Mouse (Mus musculus) embryonic facial prominence, embryonic 10.5 days (tissue): Measurements from ENCODE around the gene Pak1ip1. TPM values are rescaled to one million over a fixed set of nuclear protein-coding genes. Genes with fewer than 3 reads are reported as not detected.

Source experiments
- DNase-seq: peaks from one replicate; pipeline ENCODE4 v3.0.0-alpha.2; 2017; ENCODE audit warnings: low spot score
- H3K27ac ChIP-seq: fragments of 300-500 bp; sonication (generic); replicated peaks from 2 replicates; pipeline ENCODE4 v1.5.1; 2016; ENCODE audit warnings: mild to moderate bottlenecking
- H3K27me3 ChIP-seq: fragments of 300-500 bp; sonication (generic); replicated peaks from 2 replicates; pipeline ENCODE4 v1.6.1; 2016; ENCODE audit warnings: low read depth, mild to moderate bottlenecking; ENCODE audit not compliant: poor library complexity, severe bottlenecking
- H3K36me3 ChIP-seq: fragments of 300-500 bp; sonication (generic); replicated peaks from 2 replicates; pipeline ENCODE4 v1.6.1; 2016; ENCODE audit warnings: mild to moderate bottlenecking, moderate library complexity
- H3K4me1 ChIP-seq: fragments of 300-500 bp; sonication (generic); 2 replicates; pipeline ENCODE4 v1.6.1; 2016
- H3K4me3 ChIP-seq: fragments of 300-500 bp; sonication (generic); 2 replicates; pipeline ENCODE4 v1.5.1; 2016; ENCODE audit warnings: mild to moderate bottlenecking, moderate library complexity
- H3K9me3 ChIP-seq: fragments of 300-500 bp; sonication (generic); 2 replicates; pipeline ENCODE4 v1.6.1; 2016; ENCODE audit warnings: mild to moderate bottlenecking
- WGBS: fragments of 180-500 bp; shearing (Covaris S2); methylation state at CpG from one replicate; pipeline ENCODE4 v1.1.7; 2016; 5-methylcytosine and 5-hydroxymethylcytosine counted together
- polyA plus RNA-seq: library from polyadenylated mRNA; unstranded; fragments of >200 nt; fragmentation: Nextera tagmentation; extraction: Ambion mirVana; gene quantifications from 2 replicates; pipeline ENCODE4 v1.2.1, GENCODE M21; 2016

Gene Pak1ip1
- polyA plus RNA-seq, 1 experiment from 2014 or later: 65.7 TPM

DNA sequence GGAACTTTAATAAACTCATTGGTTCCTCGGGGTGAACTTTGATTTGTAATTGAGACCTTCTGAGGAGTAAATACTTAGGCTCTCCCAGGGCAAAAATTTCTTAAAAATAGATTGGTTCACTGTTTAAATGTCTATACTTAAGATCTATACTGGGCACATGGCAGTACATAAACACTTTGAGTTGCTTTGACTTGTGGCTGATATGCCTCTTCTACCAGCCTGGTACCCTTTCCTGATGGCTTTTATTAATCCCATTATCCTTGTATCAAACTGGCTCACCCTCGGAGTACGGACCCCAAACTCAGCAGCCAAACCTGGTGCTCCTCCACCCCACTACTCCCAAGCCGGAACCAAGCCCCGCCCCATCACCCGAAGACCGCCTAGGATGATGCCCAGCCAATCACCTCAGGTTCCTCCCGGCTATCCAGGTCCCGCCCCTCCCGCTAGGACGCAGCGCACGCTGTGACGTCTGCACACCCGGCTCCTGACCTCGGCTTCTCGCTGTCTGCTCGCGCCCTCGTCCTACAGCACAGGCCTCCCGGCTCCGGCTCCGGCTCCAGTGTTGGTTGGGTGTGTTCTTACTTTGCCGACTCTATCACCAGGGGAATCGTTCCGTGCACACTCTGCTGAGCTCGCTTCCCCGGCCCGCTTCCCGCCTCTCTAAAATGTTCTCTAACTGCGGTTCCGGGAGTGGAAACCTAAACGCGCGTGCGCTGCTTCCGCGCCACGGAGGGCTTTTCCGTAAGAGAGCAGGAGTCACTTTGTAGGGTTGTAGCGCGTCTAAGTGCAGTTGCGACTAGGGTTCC lies 15.2 kb downstream of the Pak1ip1 start, which contains the start of gene Tmem14c:
Gene Tmem14c, plus strand, starts transcription at position 464 of the 806 bp plus-strand sequence.
- WGBS: under 1% methylated on average over 43 of the region's 43 CpGs
- H3K27ac ChIP-seq: peak within 1 kb of the TSS; percentile 92
- H3K36me3 ChIP-seq: peaks cover 75% of the 10 kb centered on the region
- H3K27me3 ChIP-seq: no peaks in the 10 kb centered on the region
- peak within 1 kb of the TSS; percentile 75 for H3K4me3 ChIP-seq
- H3K4me1 ChIP-seq: peaks cover 19% of the 10 kb centered on the region
- peak; percentile 96 for DNase-seq
- no peaks in the 10 kb centered on the region for H3K9me3 ChIP-seq

DNA sequence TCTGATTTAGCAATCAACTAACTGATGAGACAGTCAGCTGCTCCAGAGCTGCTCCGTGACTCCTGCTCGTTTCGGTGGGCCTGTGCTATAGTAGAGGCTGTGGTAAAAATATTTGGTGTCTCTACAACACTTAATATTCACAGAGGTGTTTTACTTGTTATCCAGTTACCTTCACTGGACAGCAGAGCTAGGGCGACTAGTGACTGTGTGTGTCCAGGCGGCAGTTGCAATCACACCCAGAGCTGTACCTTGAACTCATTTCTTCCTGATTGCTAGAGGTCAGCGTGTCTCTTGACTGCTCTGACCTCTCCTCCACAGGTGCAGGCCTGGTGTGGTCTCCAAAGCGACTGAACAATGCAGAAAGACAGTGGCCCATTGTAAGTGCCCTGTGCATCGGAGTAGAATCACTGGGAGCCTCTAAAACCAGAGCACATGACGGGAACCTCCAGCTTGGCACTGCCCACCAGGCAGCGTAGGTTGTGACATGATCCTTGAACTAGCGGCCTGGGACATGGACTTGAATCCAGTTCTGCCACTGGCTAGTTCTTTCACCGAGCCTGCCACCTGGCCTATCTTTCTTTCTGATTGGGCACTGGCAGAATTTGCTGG lies 16.1 kb downstream of the Pak1ip1 start:
- Histone ChIP-seq H3K4me1 (peaks cover 19% of the 10 kb centered on the region), H3K9me3 (no peaks in the 10 kb centered on the region), H3K4me3 (peak overlapping the region; percentile 75), H3K27me3 (no peaks in the 10 kb centered on the region), H3K36me3 (peaks cover 75% of the 10 kb centered on the region), H3K27ac (peak overlapping the region; percentile 92)
- 40% methylated on average over 12 of the region's 12 CpGs for WGBS
- DNase-seq: peak; percentile 28

DNA sequence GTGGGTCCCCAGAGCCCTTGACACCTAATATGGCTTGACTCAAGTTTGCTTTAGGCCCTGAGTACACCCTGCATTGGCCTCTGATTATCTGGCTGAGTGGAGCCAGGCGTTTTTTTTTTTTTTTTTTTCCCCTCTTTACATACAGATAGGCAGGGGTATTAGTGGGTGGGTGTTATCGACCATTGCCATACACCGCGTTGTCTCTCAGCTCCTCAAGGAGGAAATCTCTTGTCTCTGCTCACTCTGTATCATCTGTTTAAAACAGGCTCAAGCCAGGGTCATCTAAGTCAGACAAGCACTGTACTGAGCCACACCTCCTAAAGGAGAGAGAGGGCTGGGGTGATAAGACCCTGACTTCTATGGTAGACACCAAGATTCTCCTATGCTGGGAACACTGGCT lies 17.0 kb downstream of the Pak1ip1 start:
- H3K27ac ChIP-seq: 0 out of 2 replicates have a peak overlapping the region, but pooled peaks have one; percentile 14
- WGBS: 86% methylated on average over 4 of the region's 4 CpGs
- H3K27me3 ChIP-seq: no peaks in the 10 kb centered on the region
- H3K36me3 ChIP-seq: peaks cover 73% of the 10 kb centered on the region
- H3K4me3 ChIP-seq: peak overlapping the region; percentile 75; the same call in 1 of the 2 replicates
- no peaks in the 10 kb centered on the region for H3K9me3 ChIP-seq
- no peak for DNase-seq
- H3K4me1 ChIP-seq: peaks cover 19% of the 10 kb centered on the region

DNA sequence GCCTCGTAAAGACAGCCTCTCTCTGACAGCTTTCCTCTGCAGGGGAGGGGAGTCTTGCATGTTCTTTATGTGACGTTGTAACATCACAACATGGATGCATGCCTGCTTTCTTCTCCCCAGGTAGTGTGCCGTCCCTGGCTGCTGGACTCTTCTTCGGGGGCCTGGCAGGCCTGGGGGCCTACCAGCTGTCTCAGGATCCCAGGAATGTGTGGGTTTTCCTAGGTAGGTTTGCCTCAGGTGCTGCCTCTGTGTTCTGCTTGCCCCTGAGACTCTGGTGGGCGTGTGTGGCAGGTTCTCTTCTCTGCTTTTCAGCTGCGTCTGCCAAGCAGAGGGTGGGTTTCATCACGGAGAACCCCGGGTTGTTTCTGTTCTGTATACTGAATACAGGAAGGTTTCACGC lies 17.4 kb downstream of the Pak1ip1 start:
- H3K27ac ChIP-seq: 0 out of 2 replicates have a peak overlapping the region, but pooled peaks have one; percentile 14
- no peaks in the 10 kb centered on the region for H3K9me3 ChIP-seq
- peaks cover 72% of the 10 kb centered on the region for H3K36me3 ChIP-seq
- H3K4me3 ChIP-seq: peak overlapping the region; percentile 27; the same call in 1 of the 2 replicates
- peaks cover 19% of the 10 kb centered on the region for H3K4me1 ChIP-seq
- DNase-seq: no peak
- no peaks in the 10 kb centered on the region for H3K27me3 ChIP-seq
- 92% methylated on average over 9 of the region's 9 CpGs for WGBS

DNA sequence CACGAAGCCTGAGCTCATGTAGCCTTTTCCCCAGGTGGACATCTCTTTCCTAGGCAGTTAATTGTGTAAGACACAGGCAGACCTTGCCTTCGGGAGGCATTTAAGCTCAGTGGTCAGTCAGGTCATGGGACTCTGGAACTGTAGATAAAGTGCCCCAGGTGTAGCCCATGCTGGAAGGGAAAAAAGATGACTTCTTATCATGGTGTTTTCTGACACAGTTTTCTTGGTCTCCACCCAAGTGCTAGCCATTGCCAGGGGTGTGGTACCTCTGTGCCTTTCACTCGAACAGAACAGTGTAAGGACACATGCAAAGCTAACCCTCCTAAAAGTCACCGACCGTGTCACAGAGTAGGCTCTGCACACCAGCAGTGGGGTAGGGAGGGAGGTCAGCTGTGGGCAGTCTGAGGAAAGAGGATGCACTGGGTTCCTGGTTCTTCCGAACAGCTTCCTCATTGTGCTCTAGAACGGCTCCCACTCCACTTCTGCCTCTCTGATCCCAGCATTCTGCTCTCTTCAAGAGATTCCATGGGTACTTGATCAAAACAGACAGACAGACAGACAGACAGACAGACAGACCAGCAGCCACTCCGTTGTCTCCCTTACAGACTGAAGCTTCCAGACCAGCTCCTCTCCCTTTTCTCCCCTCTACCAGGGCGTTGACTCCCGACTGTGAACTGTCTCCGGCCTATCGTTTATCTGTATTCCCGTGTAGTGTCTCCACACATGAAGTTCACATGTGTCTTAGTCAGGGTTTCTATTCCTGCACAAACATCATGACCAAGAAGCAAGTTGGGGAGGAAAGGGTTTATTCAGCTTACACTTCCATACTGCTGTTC lies 18.2 kb downstream of the Pak1ip1 start:
- H3K4me1 ChIP-seq: peaks cover 19% of the 10 kb centered on the region

DNA sequence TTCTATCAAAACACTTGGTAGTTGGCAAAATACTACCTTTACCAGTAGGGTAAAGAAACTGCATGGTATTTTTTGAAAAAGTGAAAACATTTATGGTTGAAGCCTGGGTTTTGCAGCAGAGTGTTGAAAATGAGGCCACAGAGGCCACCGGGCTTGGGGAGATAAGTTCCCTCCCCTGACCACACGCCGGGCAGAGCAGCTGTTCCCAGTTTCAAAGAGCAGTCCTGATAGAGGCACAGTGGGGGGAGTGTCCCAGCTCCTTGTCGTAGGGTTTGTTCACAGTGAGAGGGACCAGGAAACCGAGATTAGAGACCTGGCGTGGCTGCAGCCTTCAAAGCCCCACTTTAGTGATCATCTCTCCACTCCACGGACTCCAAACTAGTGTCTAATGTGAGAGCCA lies 19.7 kb downstream of the Pak1ip1 start:
- no peak for DNase-seq
- H3K27ac ChIP-seq: no peak overlapping the region
- WGBS: 72% methylated on average over 7 of the region's 7 CpGs
- H3K4me1 ChIP-seq: peaks cover 16% of the 10 kb centered on the region
- no peaks in the 10 kb centered on the region for H3K27me3 ChIP-seq
- no peak overlapping the region for H3K4me3 ChIP-seq
- H3K9me3 ChIP-seq: no peaks in the 10 kb centered on the region
- H3K36me3 ChIP-seq: peaks cover 61% of the 10 kb centered on the region

More for the DNA sequence above, 18.2 kb downstream of the Pak1ip1 start:
- no peak overlapping the region for H3K4me3 ChIP-seq
- 92% methylated on average over 13 of the region's 13 CpGs for WGBS
- H3K36me3 ChIP-seq: peaks cover 72% of the 10 kb centered on the region
- no peak for DNase-seq
- no peaks in the 10 kb centered on the region for H3K27me3 ChIP-seq
- H3K27ac ChIP-seq: peak overlapping the region; percentile 14; the same call in 1 of the 2 replicates
- H3K9me3 ChIP-seq: no peaks in the 10 kb centered on the region

DNA sequence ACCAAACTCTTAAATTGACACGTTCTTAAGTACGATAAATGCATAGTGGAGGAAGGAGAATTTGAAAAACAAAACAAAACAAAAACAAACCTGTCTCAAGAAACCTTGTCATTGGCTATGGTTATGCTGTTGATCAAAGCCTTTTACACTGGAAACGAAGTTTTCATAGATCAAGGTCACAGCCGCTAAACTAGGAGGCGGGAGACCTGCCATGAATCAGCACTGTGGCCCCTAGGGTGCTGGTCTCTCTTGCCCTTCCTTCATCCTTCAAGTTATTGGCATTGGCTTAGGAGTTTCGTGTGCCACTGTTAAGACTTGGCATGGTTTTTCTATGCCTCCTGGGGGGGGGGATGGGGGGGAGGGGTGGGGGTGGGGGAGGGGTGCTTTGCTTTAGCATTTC lies 20.8 kb downstream of the Pak1ip1 start:
- H3K27me3 ChIP-seq: no peaks in the 10 kb centered on the region
- 90% methylated on average over 6 of the region's 6 CpGs for WGBS
- no peak for DNase-seq
- H3K36me3 ChIP-seq: peaks cover 61% of the 10 kb centered on the region
- H3K27ac ChIP-seq: no peak overlapping the region
- H3K9me3 ChIP-seq: no peaks in the 10 kb centered on the region
- no peak overlapping the region for H3K4me3 ChIP-seq
- H3K4me1 ChIP-seq: peaks cover 11% of the 10 kb centered on the region

DNA sequence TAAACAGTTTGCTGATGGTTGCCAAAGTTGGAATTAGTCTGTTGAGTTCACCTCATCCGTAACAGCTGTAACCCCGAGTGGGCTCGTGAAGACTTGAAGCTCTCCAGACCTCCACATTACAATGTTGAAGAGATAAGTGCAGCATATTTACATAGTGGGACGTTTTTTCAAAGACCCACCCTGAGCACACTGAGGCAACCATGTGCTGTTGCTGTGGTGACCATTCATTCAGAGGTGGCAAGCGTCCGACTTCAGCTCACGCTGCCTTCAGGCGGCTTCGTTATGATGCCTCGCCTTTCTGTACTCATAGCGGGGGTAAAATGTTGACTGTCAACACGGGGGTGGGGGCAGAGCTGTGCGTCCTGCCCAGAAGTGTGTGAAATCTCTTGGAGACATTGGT lies 21.3 kb downstream of the Pak1ip1 start:
- H3K27ac ChIP-seq: no peak overlapping the region
- no peaks in the 10 kb centered on the region for H3K9me3 ChIP-seq
- peaks cover 6% of the 10 kb centered on the region for H3K4me1 ChIP-seq
- no peak for DNase-seq
- no peak overlapping the region for H3K4me3 ChIP-seq
- H3K36me3 ChIP-seq: peaks cover 61% of the 10 kb centered on the region
- no peaks in the 10 kb centered on the region for H3K27me3 ChIP-seq
- 90% methylated on average over 13 of the region's 13 CpGs for WGBS

DNA sequence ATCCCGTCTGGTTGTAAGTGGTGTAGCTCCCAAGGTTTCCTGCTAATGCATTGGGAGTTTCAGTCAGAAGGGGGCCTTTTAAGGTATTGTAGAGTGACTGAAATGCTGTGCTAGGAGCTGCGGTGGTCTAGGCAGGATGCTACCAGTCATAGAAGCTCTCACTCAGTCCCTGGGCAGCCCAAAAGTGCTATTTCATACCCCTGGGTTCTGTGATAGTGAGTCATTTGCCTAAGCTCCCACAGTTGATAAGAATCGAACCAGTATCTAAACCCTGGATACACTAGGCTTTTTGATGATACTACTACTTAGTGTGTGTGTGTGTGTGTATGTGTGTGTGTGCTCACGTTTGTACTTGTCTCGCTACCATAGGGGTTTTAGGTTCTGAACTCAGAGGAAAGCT lies 29.3 kb downstream of the Pak1ip1 start:
- no peak for DNase-seq
- H3K4me3 ChIP-seq: no peak overlapping the region
- H3K27ac ChIP-seq: no peak overlapping the region
- H3K27me3 ChIP-seq: no peaks in the 10 kb centered on the region
- 0 out of 2 replicates have a peak, but pooled peaks cover 5% of the 10 kb centered on the region for H3K4me1 ChIP-seq
- H3K9me3 ChIP-seq: no peaks in the 10 kb centered on the region
- no peaks in the 10 kb centered on the region for H3K36me3 ChIP-seq
- WGBS: 82% methylated on average over 5 of the region's 5 CpGs

DNA sequence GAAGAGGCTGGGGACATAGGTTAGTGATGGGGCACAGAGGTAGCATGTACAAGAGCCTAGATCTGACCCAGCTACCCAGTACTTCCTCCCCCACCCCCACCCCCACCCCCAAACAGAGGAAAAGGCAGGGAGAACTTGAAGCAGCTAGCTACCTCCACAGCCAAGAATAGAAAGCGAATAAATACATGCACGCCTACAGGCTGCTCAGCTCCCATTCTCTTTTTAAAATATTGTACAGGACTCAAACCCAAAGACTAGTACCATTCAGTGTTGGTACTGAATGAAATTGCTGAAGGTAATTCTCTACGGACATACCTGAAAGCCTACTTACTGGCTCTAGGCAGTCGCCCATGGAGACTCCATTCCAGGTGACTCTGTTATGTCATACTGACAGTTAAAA lies 41.7 kb downstream of the Pak1ip1 start:
- no peak overlapping the region for H3K4me3 ChIP-seq
- H3K4me1 ChIP-seq: no peaks in the 10 kb centered on the region
- DNase-seq: no peak
- WGBS: 90% methylated on average over 4 of the region's 4 CpGs
- H3K9me3 ChIP-seq: no peaks in the 10 kb centered on the region
- no peaks in the 10 kb centered on the region for H3K36me3 ChIP-seq
- no peak overlapping the region for H3K27ac ChIP-seq
- no peaks in the 10 kb centered on the region for H3K27me3 ChIP-seq

DNA sequence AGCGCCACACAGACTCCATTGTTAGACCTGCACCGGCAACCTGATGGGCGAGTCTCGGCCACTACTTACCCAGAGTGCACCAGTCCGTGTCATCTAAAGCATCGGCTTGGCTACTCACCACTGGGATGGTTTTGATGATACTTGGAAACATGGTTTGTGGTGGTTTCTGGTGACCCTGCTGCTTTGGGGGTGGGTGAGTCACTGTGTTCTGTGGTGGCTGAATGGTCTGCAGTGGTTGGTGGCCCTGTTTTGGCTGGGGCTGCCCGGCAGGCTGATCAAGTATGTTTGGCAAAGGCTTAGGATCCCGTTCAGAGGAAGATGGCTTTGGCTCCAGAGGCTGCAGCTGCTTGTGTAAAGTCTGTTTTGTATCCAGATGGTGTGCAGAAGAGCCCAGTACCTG lies 45.1 kb downstream of the Pak1ip1 start:
- Histone ChIP-seq H3K36me3 (no peaks in the 10 kb centered on the region), H3K27me3 (0 out of 2 replicates have a peak, but pooled peaks cover 4% of the 10 kb centered on the region), H3K4me1 (no peaks in the 10 kb centered on the region), H3K4me3 (no peak overlapping the region), H3K27ac (no peak overlapping the region), H3K9me3 (no peaks in the 10 kb centered on the region)
- no peak for DNase-seq
- WGBS: 91% methylated on average over 8 of the region's 8 CpGs

DNA sequence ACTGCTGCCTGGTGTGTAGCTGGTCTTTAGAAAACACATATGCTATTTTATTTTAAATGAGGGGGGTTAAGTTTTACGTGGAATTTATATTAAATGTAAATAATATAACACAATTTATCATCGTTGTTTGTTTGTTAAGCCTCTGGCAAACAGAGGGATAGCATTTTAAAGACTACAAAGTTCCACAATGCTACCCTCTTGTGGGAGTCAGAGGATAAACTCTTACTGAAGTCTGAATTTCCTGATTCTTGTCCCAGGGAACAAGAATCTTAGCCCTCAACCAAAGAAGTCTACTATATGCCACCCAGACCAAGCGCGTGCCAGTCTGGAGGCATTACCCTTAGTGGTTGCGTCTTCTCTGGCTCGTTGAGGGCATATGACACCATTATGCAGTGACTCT lies 46.5 kb downstream of the Pak1ip1 start:
- Histone ChIP-seq H3K4me1 (no peaks in the 10 kb centered on the region; the same call in 1 of the 2 replicates), H3K27me3 (0 out of 2 replicates have a peak, but pooled peaks cover 4% of the 10 kb centered on the region), H3K36me3 (no peaks in the 10 kb centered on the region), H3K9me3 (no peaks in the 10 kb centered on the region), H3K27ac (no peak overlapping the region), H3K4me3 (no peak overlapping the region)
- WGBS: 85% methylated on average over 6 of the region's 6 CpGs
- DNase-seq: no peak
